Mouse (Mus musculus) olfactory bulb, adult 2 months (tissue): Measurements from ENCODE around the gene Elk3. TPM values are rescaled to one million over a fixed set of nuclear protein-coding genes. Genes with fewer than 3 reads are reported as not detected.

ENCODE experiments used
- H3K27ac ChIP-seq: fragments of 200-500 bp; 2 replicates; pipeline ENCODE4 v1.5.1; 2012; ENCODE audit warnings: low read depth, low read length; ENCODE audit not compliant: insufficient read depth
- H3K4me1 ChIP-seq: fragments of 200-500 bp; 2 replicates; pipeline ENCODE4 v1.6.1; 2012; ENCODE audit warnings: low read length; ENCODE audit not compliant: control insufficient read depth, insufficient read depth
- H3K4me3 ChIP-seq: fragments of 200-500 bp; 2 replicates; pipeline ENCODE4 v1.5.1; 2012; ENCODE audit warnings: mild to moderate bottlenecking, low read depth, low read length, moderate library complexity; ENCODE audit not compliant: insufficient read depth
- CTCF ChIP-seq: fragments of 200-500 bp; IDR thresholded peaks from 2 replicates; pipeline ENCODE4 v1.5.1; 2012; ENCODE audit warnings: low read depth, mild to moderate bottlenecking, low read length, moderate library complexity; ENCODE audit not compliant: insufficient read depth
- POLR2A ChIP-seq: fragments of 200-500 bp; IDR thresholded peaks from 2 replicates; pipeline ENCODE4 v1.6.1; 2012; ENCODE audit warnings: mild to moderate bottlenecking, low read depth, low read length, moderate library complexity; ENCODE audit not compliant: insufficient read depth
- WGBS: fragments of 180-500 bp; shearing (Covaris S2); methylation state at CpG from one replicate; pipeline ENCODE4 v1.1.7; 2018; 5-methylcytosine and 5-hydroxymethylcytosine counted together
- polyA plus RNA-seq: library from polyadenylated mRNA; stranded (reverse); fragments of >200 nt; gene quantifications from 2 replicates; pipeline ENCODE4 v1.2.4, GENCODE M21; 2012; ENCODE audit warnings: low replicate concordance; ENCODE audit not compliant: missing spikeins, insufficient read depth, insufficient read length

The Elk3 gene
- polyA plus RNA-seq, 1 experiment: not detected

- Histone ChIP-seq H3K4me1 (peaks cover 56% of the 10 kb centered on the region), H3K4me3 (no peak overlapping the region), H3K27ac (peak overlapping the region; percentile 19; the same call in 1 of the 2 replicates)
- WGBS: 55% methylated on average over 9 of the region's 9 CpGs
- TF ChIP-seq CTCF (no peak), POLR2A (no peak)
Observed at GRCm38 (mm10) chr10:93265833-93266232, 45.1 kb downstream of the Elk3 start.

GRCm38 (mm10) chr10:93264001-93264400 lies 46.9 kb downstream of the Elk3 start:
- Histone ChIP-seq H3K4me1 (peaks cover 50% of the 10 kb centered on the region), H3K27ac (no peak overlapping the region; the same call in 1 of the 2 replicates), H3K4me3 (no peak overlapping the region)
- WGBS: 61% methylated on average over 5 of the region's 5 CpGs
- TF ChIP-seq POLR2A: no peak
- TF ChIP-seq CTCF: no peak

GRCm38 (mm10) chr10:93263431-93263830 lies 47.5 kb downstream of the Elk3 start:
- TF ChIP-seq POLR2A: no peak
- TF ChIP-seq CTCF: no peak
- H3K4me3 ChIP-seq: no peak overlapping the region
- H3K27ac ChIP-seq: 0 out of 2 replicates have a peak overlapping the region, but pooled peaks have one; percentile 41
- H3K4me1 ChIP-seq: peaks cover 50% of the 10 kb centered on the region
- WGBS: 62% methylated on average over 8 of the region's 8 CpGs

GRCm38 (mm10) chr10:93261981-93262499 lies 48.9 kb downstream of the Elk3 start:
- Histone ChIP-seq H3K27ac (0 out of 2 replicates have a peak overlapping the region, but pooled peaks have one; percentile 9), H3K4me3 (no peak overlapping the region), H3K4me1 (peaks cover 50% of the 10 kb centered on the region)
- no peak for TF ChIP-seq CTCF
- TF ChIP-seq POLR2A: no peak
- WGBS: 23% methylated on average over 15 of the region's 15 CpGs

- TF ChIP-seq POLR2A (no peak), CTCF (no peak)
- WGBS: 30% methylated on average over 16 of the region's 16 CpGs
- Histone ChIP-seq H3K4me3 (no peak overlapping the region), H3K4me1 (peaks cover 51% of the 10 kb centered on the region), H3K27ac (peak overlapping the region; percentile 9; the same call in 1 of the 2 replicates)
Observed at GRCm38 (mm10) chr10:93261132-93261980, 49.6 kb downstream of the Elk3 start.

GRCm38 (mm10) chr10:93259826-93260225 lies 51.1 kb downstream of the Elk3 start:
- 30% methylated on average over 5 of the region's 5 CpGs for WGBS
- H3K4me1 ChIP-seq: peaks cover 45% of the 10 kb centered on the region
- no peak overlapping the region for H3K27ac ChIP-seq
- H3K4me3 ChIP-seq: no peak overlapping the region
- TF ChIP-seq CTCF (no peak), POLR2A (no peak)

GRCm38 (mm10) chr10:93255294-93255693 lies 55.6 kb downstream of the Elk3 start:
- 20% methylated on average over 13 of the region's 13 CpGs for WGBS
- TF ChIP-seq POLR2A (no peak), CTCF (no peak)
- H3K4me3 ChIP-seq: no peak overlapping the region
- H3K4me1 ChIP-seq: peaks cover 20% of the 10 kb centered on the region
- peak overlapping the region; percentile 78 for H3K27ac ChIP-seq

GRCm38 (mm10) chr10:93253156-93253555 lies 57.8 kb downstream of the Elk3 start:
- no peak overlapping the region for H3K27ac ChIP-seq
- WGBS: 77% methylated on average over 6 of the region's 6 CpGs
- TF ChIP-seq CTCF: no peak
- TF ChIP-seq POLR2A: no peak
- H3K4me3 ChIP-seq: no peak overlapping the region
- peaks cover 25% of the 10 kb centered on the region for H3K4me1 ChIP-seq

GRCm38 (mm10) chr10:93252661-93253060 lies 58.3 kb downstream of the Elk3 start:
- no peak for TF ChIP-seq CTCF
- no peak overlapping the region for H3K4me3 ChIP-seq
- peaks cover 28% of the 10 kb centered on the region for H3K4me1 ChIP-seq
- no peak overlapping the region for H3K27ac ChIP-seq
- 90% methylated on average over 2 of the region's 2 CpGs for WGBS

- WGBS: 87% methylated on average over 8 of the region's 8 CpGs
- Histone ChIP-seq H3K4me1 (peaks cover 33% of the 10 kb centered on the region), H3K4me3 (no peak overlapping the region), H3K27ac (no peak overlapping the region)
- TF ChIP-seq CTCF (no peak), POLR2A (no peak)
Observed at GRCm38 (mm10) chr10:93251426-93251825, 59.5 kb downstream of the Elk3 start.
